Mouse (Mus musculus): Measurements from ENCODE around the gene Sdf4.

Gene Sdf4

DNA sequence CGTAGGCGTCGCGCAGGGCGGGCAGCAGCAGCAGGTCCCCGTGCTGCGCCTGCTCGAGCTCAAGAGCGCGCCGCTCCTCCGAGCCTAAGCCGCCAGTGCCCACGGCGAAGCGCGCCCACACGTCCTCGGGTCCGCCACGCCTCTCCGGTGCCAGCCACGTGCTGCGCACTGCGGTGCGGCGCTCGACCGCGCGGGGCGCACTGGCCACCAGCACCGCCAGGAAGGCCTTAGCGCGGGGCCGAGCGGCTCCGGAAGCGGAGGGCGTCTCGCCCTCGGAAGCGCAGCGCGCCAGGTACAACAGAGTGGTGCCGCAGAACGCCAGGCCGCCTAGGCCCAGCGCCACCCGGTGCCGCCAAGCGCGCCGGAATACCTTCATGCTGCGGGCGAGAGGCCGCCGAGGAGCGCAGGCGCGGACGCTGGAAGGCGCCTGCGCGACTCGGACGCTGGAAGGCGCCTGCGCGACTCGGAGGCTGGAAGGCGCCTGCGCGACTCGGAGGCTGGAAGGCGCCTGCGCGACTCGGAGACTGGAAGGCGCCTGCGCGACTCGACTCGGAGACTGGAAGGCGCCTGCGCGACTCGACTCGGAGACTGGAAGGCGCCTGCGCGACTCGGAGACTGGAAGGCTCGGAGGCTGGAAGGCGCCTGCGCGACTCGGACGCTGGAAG is at the start of gene Sdf4, which contains the start of gene B3galt6:
Gene Sdf4, plus strand, starts transcription at position 632 of the 665 bp plus-strand sequence.
Gene B3galt6, minus strand, starts transcription at position 409 of the 665 bp plus-strand sequence.
- peak; percentile 93 for DNase-seq

DNA sequence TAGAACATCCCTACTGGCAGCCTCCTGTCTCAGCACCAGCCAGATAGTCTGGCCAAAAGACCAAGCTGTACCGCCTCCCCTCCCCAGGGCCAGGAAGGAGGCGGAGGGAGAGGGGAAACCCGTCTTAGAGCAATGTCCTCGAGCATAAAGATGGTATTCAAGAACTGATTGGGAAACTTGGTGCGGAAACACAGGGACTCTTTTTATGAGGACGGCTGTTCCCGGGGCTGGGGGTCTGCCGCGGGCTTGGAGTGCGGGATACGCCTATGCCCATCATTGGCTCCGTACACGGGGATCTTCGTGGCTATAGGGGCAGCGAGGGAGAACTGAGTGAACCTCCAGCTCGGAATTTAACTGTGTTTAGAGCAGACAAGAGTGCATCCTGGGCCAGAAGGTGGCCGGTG is 49.6 kb upstream of the Sdf4 start:
- DNase-seq: no peak

DNA sequence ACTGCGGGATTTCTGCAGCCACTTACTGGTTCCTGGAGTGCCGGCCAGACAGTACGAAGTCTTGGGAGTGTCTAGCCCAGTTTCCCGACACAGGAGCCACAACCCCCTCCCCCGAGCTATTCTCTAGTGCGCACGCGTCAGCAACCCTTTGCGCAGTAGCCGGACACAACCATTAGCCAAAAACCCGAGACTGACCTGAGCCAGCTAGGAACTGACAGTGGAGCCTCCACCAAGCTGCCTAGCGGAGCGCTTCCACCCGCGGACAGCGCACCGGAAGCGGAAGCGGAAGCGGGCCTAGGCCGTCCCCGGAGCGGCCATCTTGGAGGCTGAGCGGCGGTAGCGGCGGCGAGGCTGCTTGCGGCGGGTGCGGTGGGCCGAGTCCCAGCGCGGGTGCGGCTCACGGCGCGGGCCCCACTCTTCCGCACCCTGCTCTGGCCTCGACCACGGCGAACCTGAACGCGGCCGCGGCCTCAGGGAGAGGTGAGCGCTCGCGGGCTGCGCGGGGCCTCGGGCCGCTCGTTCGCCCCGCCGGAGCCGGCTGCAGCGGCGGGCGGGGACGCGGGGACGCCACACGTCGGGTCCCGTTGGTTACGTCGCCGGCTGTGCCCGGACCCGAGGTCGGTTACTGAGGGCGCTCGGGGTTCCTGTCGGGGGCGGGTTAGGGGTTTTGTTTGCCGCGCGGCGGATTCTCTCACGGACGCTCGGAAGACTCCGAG is 49.0 kb upstream of the Sdf4 start, which contains the start of gene Ube2j2:
Gene Ube2j2, plus strand, starts transcription at position 298 of the 716 bp plus-strand sequence.
- DNase-seq: peak; percentile 98

DNA sequence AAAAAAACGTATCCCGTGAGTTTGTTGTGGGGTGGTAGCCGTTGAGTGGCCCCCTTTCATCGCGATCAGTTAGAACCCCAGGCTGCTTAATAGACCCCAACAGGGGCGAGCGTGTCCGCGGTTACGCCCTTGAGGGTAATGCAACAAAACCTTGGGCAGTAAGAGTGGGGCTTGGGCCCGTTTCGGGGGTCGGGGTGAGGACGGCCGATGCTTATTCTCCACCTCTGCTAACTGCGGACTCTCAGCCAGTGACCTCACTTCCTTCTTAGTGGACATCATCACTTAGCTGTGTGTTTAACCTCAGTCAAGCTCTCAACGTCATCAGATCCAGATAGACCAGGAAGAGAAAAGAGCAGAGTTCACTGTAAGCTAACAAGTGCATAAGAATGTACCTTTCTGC is 48.4 kb upstream of the Sdf4 start:
- peak; percentile 19 for DNase-seq

DNA sequence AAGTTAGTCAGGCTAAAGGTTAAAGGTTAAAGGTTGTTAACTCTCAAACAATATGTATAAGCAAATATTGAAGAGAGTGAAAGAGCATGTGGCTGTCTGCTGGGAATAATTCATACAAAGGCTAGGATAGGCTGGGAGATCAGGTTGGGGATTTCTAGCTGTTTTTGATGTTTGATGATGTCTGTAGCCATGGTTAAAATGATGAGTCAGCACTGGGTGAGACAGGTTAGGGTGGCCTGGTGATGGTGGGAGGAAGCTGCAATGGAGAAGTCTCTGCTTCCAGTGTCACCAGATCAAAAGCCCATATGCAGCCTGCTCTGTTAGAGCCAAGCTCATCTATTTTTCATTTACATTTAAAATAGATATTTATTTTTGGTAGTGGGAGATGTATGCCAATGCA is 45.6 kb upstream of the Sdf4 start:
- no peak for DNase-seq

DNA sequence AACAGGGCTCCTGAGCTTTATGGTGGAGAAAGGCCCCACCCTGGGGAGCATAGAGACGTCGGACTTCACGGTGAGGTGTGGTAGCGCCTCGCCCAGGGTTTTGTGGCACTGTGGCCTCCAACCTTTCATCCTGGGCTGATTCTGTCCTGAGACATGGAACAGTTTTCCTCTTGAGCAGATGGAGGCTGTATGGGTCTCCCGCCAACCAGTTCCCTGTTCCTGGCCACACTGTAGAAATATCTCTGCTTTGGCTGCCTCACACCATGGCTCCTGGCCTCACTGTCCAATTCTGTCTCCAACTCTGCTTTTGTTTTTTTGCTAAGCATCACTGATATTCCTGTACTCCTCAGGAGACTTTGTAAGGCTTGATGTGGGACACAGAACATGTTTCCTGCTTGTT is 37.2 kb upstream of the Sdf4 start:
- no peak for DNase-seq

DNA sequence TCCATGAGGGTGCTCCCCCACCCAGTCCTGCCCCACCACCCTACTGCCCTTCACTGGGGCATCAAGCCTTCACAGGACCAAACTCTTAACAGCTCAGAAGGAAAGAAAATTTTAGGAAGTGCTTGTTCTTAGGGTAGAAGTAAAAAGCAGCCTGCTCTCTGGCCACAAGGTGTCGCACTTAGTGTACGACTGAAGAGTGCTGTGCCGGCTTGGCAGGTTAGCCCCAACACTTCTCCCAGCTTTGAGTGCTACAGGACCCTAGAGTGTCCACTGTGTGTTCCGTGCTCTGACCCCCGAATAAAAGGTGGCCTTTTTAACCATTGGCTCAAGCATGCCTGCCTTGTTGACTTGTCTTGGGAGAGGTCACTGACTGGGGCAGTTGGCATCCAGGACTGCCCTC is 33.4 kb upstream of the Sdf4 start:
- DNase-seq: peak; percentile 87

DNA sequence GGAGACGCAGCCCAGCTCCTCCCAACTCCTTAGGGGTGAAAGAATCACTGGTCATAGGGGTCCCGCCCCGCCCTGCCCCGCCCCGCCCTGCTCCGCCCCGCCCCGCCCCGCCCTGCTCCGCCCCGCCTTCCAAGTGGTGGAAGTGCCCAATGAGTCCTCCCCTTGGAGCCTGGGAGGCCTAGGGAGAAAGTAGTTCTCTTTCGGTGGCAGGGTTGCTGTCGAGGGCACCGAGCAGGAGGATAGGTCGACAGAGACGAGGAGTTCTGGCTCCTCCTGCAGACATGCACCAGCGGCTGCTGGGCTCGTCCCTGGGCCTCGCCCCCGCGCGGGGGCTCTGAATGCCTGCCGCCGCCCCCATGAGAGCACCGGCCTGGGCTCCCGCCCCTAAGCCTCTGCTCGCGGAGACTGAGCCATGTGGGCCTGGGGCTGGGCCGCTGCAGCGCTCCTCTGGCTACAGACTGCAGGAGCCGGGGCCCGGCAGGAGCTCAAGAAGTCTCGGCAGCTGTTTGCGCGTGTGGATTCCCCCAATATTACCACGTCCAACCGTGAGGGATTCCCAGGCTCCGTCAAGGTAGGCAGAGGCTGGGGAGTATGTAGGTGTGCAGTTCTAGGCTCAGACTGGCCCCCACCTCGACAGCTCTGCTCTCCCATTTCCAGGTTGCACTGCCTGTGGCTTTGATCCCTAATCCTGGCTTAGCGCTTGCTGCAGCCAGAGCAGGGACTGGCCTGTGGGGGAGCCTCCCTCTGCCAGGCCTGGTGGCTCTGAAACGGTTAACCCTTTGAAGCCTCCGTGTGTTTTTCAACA is 30.3 kb upstream of the Sdf4 start, which contains the start of gene C1qtnf12:
Gene C1qtnf12, plus strand, starts transcription at position 152 of the 805 bp plus-strand sequence.
- DNase-seq: peak; percentile 73

DNA sequence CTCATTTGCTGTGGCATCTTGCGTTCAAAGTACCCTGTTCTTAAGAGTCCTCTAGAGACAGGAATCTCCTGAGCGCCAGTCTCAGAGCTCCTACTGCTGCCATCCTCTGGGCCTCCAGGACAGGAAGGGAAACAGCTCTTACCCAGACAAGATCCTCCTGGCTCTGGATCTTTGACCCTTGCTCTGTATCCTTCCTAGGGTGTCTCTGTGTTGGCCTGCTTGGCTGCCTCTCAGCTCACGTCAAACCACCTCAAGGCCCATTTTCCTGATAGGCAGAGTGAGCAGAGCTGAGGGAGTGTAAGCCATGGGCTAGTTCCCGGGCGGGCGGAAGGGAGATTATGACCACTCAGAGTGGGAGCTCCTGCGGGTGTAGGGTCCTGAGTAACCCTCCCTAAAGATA is 29.6 kb upstream of the Sdf4 start:
- no peak for DNase-seq

DNA sequence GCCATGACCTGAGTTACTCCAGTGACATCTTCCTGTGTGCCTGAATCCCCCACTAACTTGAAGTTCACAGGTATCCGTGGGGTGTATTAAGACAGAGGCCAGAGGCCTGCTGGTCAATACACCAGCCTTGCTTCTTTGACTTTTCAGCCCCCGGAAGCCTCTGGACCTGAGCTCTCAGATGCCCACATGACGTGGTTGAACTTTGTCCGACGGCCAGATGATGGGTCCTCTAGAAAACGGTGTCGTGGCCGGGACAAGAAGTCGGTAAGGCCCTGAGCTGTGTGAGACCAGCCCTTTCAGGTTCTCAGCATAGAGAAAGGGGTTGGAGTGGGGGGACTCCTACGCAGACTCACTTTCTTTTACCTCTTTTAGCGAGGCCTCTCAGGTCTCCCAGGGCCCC is 28.3 kb upstream of the Sdf4 start:
- DNase-seq: no peak

DNA sequence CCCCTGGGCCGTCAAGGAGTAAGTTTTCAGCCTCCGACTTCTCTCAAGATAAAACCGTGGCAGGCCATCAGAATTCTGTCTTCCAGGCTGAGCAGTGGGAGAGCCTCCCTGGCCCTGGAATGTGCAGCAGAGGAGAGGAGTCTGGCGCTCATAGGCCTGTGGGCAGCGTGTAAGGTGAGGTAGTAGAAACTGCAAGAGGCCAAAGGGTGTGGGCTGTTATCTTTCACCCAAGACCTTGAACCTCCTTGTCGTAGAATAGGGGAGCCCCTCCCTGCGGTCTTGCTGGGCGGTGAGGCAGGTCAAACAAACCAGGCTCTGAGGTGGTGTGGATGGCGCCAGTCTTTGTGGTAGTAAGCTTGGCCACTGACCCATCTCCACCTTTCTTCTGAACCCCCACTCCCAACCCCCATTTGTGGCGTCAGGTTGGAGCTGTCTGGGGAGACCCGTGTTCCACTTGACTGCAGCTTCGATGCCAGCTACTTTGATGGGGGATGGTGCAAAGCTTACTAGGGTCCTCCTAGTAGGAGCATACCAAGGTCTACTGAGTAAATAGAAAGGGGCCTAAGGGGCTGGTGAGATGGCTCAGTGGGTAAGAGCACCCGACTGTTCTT is 23.5 kb upstream of the Sdf4 start:
- no peak for DNase-seq

DNA sequence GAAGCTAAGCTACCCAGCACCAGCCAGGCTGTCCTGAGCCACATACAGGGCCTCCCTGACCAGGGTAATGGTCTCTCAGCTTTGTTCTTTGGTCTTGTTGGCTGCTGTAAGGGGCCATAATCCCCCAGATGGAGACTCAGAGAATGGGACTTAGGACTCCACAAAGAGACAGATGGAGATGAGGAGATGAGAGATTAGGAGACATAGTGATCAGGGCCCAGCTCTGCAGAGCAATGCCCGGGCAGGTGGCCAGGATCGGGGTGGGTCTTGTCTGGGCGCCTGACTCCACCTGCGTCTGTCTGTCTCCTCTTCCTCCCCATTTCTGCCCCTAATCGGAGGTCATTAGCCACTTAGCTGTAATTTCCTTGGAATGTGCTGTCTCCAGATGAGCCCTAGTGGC is 22.4 kb upstream of the Sdf4 start:
- DNase-seq: peak; percentile 59

DNA sequence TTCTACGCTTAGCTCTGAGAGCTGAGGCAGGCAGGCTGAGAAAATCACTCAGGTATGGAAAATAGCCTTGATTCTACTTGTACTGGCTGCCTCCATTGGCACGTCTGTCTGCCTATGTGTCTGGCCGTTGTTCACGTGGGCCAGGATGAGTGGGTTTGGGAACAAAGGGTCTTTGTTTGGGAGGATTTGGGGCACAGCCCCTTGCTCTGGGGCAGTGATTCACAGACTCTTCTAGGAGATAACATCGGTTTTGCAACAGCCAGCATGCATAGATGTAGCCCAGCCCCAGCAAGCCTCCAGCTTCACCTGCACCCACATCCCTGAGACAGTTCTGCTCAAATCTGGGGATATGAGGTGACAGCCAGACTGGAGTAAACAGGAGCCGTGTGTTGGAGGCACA is 20.0 kb upstream of the Sdf4 start:
- DNase-seq: peak; percentile 67

DNA sequence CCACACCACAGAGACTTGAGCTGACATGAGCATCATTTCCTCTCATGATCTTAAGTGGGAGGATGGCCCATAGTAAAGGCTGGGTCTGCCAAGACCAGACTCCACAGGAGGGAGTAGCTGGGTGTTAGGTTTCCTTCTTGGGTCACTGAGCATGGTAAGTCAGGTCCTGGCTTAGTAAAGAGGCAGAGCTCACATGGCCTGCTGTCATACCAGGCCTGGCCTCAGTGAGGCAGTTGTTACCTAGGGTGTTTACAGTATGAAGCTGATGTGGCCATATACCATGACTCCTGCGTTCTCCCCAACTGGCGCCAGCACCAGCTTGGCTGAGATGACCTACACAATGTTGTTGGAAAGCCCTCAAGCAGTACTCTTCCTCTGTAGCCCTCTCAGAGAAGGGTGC is 19.4 kb upstream of the Sdf4 start:
- peak; percentile 27 for DNase-seq

DNA sequence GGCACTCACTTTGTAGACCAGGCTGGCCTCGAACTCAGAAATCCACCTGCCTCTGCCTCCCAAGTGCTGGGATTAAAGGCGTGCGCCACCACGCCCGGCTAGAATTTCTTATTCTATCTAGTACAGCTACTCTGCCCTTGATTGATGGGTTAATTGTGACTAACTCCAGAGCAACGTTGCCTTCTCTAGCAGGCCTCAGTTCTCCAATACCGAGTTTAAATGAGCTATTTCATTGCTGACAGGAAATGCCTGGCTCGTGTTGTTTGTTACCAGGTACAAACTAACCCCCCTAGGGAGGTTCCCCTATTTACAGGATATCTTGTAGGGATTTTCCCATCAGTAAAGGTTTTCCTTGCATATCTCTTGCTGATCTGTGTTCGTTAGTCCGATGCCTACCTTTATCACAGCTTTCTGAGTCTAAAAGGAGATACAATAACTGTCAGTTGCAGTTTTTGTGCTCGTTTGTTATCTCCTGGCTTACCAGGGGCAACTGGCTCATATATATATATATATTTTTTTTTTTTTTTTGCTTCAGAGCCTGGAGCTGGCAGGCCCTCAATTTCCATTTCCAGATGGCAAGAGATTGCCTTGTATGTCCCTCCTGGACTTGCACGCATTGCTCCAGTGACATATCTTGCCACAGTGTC is 11.1 kb upstream of the Sdf4 start:
- no peak for DNase-seq

DNA sequence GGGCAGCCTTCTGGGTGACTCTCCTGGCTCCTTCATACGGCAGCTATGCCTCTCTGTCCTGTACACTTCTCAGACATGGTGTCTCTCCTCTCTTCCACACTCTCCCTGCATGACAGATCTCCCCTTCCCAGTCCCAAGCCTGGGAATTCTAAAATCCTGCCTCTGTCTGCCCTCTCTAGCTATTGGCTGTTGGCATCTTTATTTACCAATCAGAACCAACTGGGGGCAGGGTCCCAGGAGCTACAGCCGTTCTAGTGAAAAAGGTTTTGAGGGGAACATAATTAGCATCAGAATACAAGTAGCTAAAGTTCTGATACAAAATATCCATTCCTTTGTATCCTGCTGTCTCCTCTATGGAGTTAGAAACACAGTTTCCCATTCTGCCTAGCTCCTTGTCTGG is 8.9 kb upstream of the Sdf4 start:
- DNase-seq: no peak

DNA sequence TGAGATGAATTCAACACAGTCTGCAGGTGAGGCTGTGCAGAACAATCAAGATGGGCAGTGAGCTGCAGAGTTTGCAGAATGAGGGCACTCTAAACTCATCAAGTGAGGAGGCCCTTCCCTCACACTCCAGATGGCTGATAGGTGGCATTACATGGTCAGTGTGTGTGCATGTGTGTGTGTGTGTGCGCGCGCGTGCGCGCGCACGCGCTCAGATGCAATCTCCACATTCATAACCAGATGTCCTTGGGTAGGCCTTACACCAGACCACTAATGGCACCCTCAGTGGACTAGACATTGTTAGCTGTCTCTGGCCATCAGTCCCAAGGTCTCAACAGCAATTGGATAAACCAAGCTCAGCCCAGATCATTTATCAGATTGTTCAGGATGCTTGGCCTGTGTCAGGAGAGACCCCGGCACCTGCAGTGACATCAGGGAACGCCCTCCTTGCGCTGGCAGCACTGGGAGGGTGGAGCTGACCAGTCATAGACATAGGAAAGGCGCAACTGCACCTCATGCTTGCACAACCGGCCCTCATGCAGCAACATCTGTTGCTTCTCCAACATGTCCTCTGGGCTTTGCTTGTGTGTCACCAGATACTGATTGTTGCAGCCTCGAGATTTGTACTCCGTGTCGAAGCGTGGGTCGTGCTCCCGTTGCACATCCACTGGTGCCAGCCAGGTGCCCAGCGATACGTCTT is 1.3 kb upstream of the Sdf4 start:
- peak; percentile 19 for DNase-seq

DNA sequence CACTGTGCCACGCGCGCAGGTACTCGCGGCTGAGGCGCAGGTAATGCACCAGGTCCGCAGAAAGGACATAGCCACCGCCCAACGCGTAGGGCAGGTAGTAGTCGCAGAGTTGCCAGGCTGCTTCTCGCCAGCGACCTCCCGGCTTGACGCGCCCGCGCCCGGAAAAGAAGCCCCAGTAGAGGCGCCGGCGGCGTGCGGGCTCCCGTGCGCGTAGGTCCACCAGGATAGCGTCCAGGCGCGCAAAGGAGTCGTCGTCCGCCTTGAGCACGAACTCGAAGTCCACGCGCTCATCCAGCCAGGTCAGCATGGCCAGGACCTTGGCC is 803 bp upstream of the Sdf4 start:
- DNase-seq: no peak

DNA sequence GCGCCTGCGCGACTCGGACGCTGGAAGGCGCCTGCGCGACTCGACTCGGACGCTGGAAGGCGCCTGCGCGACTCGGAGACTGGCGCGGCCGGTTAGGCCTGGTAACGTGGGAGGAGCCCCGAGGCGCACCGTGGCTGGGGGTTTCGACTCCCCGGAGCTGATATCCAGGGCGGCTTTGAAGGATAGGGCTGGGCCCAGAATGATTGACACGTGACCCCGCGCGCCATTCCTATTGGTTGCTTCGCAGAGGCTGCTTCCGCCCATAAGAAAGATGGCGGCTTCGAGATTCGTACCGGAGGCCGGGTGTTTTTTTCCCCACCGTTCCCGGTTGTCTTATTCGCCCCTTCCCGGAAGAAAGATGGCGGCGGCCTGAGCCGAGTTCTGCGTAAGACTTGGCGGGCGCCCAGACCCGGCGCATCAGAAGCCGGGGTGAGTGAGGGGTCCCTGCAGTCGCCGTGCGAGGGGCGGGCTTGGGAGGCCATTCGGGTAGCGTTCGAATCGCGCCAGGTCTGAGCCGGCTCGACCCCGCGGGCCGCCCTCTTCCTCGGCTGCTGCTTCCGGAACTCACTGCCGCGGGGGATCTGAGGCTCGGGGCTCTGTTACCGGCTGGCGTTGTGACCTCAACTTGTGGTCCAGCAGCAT is 355 bp downstream of the Sdf4 start:
- DNase-seq: peak; percentile 97

DNA sequence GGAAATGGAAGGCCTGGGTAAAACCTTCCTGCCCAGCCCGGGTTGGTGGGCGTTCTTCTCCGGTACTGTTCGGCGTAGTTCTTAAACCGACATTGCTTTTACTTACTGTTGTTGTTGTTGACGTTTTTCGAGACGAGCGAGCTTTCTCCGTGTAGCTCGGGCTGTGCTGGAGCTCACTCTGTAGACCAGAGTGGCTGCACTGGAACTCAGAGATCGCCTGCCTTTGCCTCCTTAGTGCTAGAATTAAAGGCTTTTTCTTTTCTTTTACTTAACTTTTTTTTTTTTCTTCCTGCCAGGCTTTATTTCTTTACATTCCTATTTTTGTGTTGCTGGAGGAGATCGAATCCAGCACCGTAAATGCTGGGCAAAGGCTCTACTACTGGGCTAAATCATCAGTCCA is 934 bp downstream of the Sdf4 start:
- DNase-seq: no peak

DNA sequence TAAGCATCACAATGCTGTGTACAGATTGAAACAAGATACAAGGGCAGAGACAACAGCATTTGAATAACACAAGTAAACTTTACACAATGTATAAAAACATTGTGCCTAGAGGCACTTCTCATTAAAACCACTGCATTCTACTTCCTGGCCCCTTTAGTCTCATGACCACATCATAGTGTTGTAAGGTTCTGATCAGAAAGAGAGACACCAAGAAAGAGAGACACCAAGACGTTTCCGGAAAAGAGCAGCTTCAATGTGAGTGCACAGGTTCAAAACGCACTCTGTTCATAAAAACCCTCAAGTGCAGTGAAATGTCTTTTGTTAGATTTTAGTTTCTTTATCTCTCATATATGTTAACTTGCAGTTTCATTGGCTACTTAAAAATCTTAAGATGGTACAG is 11.4 kb downstream of the Sdf4 start:
- no peak for DNase-seq

DNA sequence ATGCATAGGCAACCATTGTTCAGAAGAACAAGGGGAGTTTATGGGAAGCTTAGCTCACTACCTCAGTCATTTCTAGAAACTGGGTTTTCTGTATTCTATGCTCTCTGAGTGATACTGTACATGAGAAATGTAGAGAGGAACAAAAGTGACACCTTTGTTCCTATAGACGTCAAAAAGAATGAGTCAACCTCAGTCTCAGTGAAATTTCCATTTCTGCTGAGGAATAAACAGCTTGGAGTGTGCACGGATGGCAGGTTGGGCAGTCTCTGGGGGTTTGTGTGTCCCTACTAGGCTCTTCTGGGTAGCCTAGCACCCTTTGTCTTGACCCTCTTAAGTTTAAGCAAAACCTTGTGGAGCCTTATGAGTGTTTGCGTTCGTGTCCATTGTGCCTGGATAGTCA is 15.7 kb downstream of the Sdf4 start:
- DNase-seq: no peak

Data from retina, postnatal 1 day (tissue).